Mouse (Mus musculus): Measurements from ENCODE around the gene Man1a. TPM values are rescaled to one million over a fixed set of nuclear protein-coding genes. Genes with fewer than 3 reads are reported as not detected.

Man1a gene
- total and polyA plus RNA-seq, 3 experiments: 5.8 to 7.3 TPM; not detected in 1

DNA sequence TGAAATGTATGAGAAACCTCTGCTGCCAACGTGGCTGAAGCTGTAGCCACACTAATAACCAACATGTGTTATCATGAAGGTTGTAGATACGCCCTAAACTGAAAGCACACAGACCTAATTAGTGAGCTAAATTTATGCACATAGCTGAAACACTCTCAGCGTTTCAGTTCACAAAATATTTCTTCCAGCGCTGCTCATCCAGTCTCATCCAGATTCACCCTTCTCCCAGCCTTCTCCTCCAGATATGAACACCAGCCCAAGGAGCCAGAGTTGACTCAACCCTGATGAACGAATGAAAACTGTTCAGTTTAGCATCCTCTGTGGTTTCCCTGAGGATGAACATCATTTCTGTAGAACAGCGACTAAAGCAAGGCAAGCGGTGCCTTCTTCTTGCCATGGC lies 15.8 kb downstream of the Man1a start:
- no peak overlapping the region for H3K27ac ChIP-seq (ENCODE audit: control insufficient read depth, low read depth, low read length)

DNA sequence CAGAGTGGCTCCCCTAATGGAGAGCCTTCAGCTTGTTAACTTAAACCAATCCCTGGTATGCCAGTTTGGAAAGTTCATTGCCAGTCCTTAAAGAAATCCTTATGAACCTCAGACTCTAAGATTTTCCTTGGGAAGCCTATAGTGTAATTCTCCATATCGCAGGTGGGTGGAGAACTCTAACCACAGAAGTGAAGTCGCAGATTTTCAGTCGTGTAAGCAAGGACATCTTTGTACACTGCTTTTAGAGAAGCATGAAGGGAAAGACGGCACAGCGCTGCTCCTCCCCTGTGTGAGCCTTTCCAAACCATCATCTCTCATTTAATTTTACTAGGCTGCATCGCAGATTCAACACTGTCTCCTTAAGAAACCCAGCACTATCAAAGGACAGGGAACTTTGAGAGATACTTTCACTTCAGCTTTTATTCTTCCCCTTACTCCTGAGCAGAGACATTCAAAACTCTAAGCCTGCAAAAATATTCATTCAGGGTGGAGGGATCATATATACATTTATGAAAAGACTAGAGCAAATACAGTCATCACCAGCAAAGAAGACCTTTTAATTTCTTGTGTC lies 16.6 kb downstream of the Man1a start:
- no peak overlapping the region for H3K9ac ChIP-seq (ENCODE audit: control insufficient read depth, low read depth, low read length, poor library complexity, severe bottlenecking)
- no peak overlapping the region for H3K27ac ChIP-seq (ENCODE audit: control insufficient read depth, low read depth, low read length)
- H3K36me3 ChIP-seq (ENCODE audit: control insufficient read depth in 1 of 2, insufficient read depth in 2 of 2, low read length in 2 of 2): no peaks in the 10 kb centered on the region
- H3K27me3 ChIP-seq (ENCODE audit: control insufficient read depth in 1 of 2, insufficient read depth in 2 of 2, low read length in 2 of 2): no peaks in the 10 kb centered on the region
- no peak for DNase-seq (ENCODE audit: low read depth, low spot score)
- TF ChIP-seq GABPA (IDR thresholded peaks at IDR 0.05; ENCODE audit: low read depth, low read length) (no peak), ZNF384 (IDR thresholded peaks at IDR 0.05; ENCODE audit: low read depth, low read length) (no peak), NELFE (IDR thresholded peaks at IDR 0.05; ENCODE audit: low read depth, low read length) (no peak), KAT2A (conservative IDR thresholded peaks at IDR 0.05; ENCODE audit: low read depth, low read length) (no peak), CHD2 (IDR thresholded peaks at IDR 0.05; ENCODE audit: low read length) (no peak)
- no peaks in the 10 kb centered on the region for H3K9me3 ChIP-seq (replicated peaks; ENCODE audit: insufficient read depth, low read length)
- no peaks in the 10 kb centered on the region for H3K4me1 ChIP-seq (ENCODE audit: control insufficient read depth in 1 of 2, insufficient read depth in 2 of 2, low read length in 2 of 2)
- H3K79me2 ChIP-seq (ENCODE audit: control insufficient read depth, insufficient read depth, low read length, poor library complexity): no peaks in the 10 kb centered on the region
- H3K4me3 ChIP-seq (ENCODE audit: control insufficient read depth in 1 of 2, insufficient read depth in 1 of 2, low read depth in 2 of 2, low read length in 2 of 2): no peak overlapping the region

More for the DNA sequence above, 15.8 kb downstream of the Man1a start:
- H3K9me3 ChIP-seq (replicated peaks; ENCODE audit: insufficient read depth, low read length): no peaks in the 10 kb centered on the region
- H3K4me1 ChIP-seq (ENCODE audit: control insufficient read depth in 1 of 2, insufficient read depth in 2 of 2, low read length in 2 of 2): no peaks in the 10 kb centered on the region
- no peaks in the 10 kb centered on the region for H3K79me2 ChIP-seq (ENCODE audit: control insufficient read depth, insufficient read depth, low read length, poor library complexity)
- no peak for TF ChIP-seq MAFK (IDR thresholded peaks at IDR 0.05; ENCODE audit: borderline replicate concordance, low read depth, low read length)
- no peak for TF ChIP-seq ZNF384 (IDR thresholded peaks at IDR 0.05; ENCODE audit: low read depth, low read length)
- no peak for TF ChIP-seq NRF1 (IDR thresholded peaks at IDR 0.05; ENCODE audit: insufficient read depth, low read depth, low read length, poor library complexity, severe bottlenecking)
- TF ChIP-seq USF2 (IDR thresholded peaks at IDR 0.05; ENCODE audit: borderline replicate concordance in 1 of 2, insufficient read depth in 1 of 2, low read depth in 1 of 2, low read length in 2 of 2): no peak
- TF ChIP-seq NELFE (IDR thresholded peaks at IDR 0.05; ENCODE audit: low read depth, low read length): no peak
- no peak for TF ChIP-seq SMC3 (IDR thresholded peaks at IDR 0.05; ENCODE audit: low read depth, low read length)
- no peak for TF ChIP-seq ELF1 (IDR thresholded peaks at IDR 0.05; ENCODE audit: low read depth, low read length)
- no peak for TF ChIP-seq HCFC1 (IDR thresholded peaks at IDR 0.05; ENCODE audit: low read depth, low read length)
- TF ChIP-seq JUND (IDR thresholded peaks at IDR 0.05; ENCODE audit: low read depth, low read length): no peak
- H3K27me3 ChIP-seq (ENCODE audit: control insufficient read depth in 1 of 2, insufficient read depth in 2 of 2, low read length in 2 of 2): no peaks in the 10 kb centered on the region
- H3K36me3 ChIP-seq (ENCODE audit: control insufficient read depth in 1 of 2, insufficient read depth in 2 of 2, low read length in 2 of 2): no peaks in the 10 kb centered on the region
- H3K9ac ChIP-seq (ENCODE audit: control insufficient read depth, low read depth, low read length, poor library complexity, severe bottlenecking): no peak overlapping the region
- no peak overlapping the region for H3K4me3 ChIP-seq (ENCODE audit: control insufficient read depth in 1 of 2, insufficient read depth in 1 of 2, low read depth in 2 of 2, low read length in 2 of 2)
- DNase-seq (ENCODE audit: low read depth, low spot score): no peak

- Histone ChIP-seq H3K4me1 (ENCODE audit: control insufficient read depth in 1 of 2, insufficient read depth in 2 of 2, low read length in 2 of 2) (no peaks in the 10 kb centered on the region), H3K79me2 (ENCODE audit: control insufficient read depth, insufficient read depth, low read length, poor library complexity) (no peaks in the 10 kb centered on the region), H3K27me3 (ENCODE audit: control insufficient read depth in 1 of 2, insufficient read depth in 2 of 2, low read length in 2 of 2) (no peaks in the 10 kb centered on the region), H3K9ac (ENCODE audit: control insufficient read depth, low read depth, low read length, poor library complexity, severe bottlenecking) (no peak overlapping the region), H3K36me3 (ENCODE audit: control insufficient read depth in 1 of 2, insufficient read depth in 2 of 2, low read length in 2 of 2) (no peaks in the 10 kb centered on the region), H3K27ac (ENCODE audit: control insufficient read depth, low read depth, low read length) (no peak overlapping the region), H3K4me3 (ENCODE audit: control insufficient read depth in 1 of 2, insufficient read depth in 1 of 2, low read depth in 2 of 2, low read length in 2 of 2) (no peak overlapping the region), H3K9me3 (replicated peaks; ENCODE audit: insufficient read depth, low read length) (no peaks in the 10 kb centered on the region)
- no peak for TF ChIP-seq SMC3 (IDR thresholded peaks at IDR 0.05; ENCODE audit: low read depth, low read length)
- TF ChIP-seq MEF2A (IDR thresholded peaks at IDR 0.05; ENCODE audit: extremely low read depth, insufficient replicate concordance, low read depth, low read length, poor library complexity, severe bottlenecking): no peak
- no peak for TF ChIP-seq EP300 (IDR thresholded peaks at IDR 0.05; ENCODE audit: low read depth in 1 of 2, low read length in 2 of 2)
- TF ChIP-seq ZC3H11A (IDR thresholded peaks at IDR 0.05; ENCODE audit: low read depth, low read length): no peak
- TF ChIP-seq POLR2AphosphoS2 (IDR thresholded peaks at IDR 0.05; ENCODE audit: low read length): no peak
- no peak for TF ChIP-seq POLR2A (IDR thresholded peaks at IDR 0.05; ENCODE audit: control insufficient read depth in 1 of 2, insufficient read depth in 1 of 2, low read depth in 1 of 2, low read length in 2 of 2, poor library complexity in 1 of 2)
- no peak for TF ChIP-seq RAD21 (IDR thresholded peaks at IDR 0.05; ENCODE audit: low read depth, low read length)
- no peak for TF ChIP-seq SIN3A (IDR thresholded peaks at IDR 0.05; ENCODE audit: low read length)
- no peak for TF ChIP-seq NRF1 (IDR thresholded peaks at IDR 0.05; ENCODE audit: insufficient read depth, low read depth, low read length, poor library complexity, severe bottlenecking)
- no peak for TF ChIP-seq BHLHE40 (IDR thresholded peaks at IDR 0.05; ENCODE audit: borderline replicate concordance, low read depth, low read length)
- no peak for DNase-seq (ENCODE audit: low read depth, low spot score)
Measured at GRCm38 (mm10) chr10:54059092-54059496, 17.3 kb downstream of the Man1a start.

Measured in MEL (cell line).